Mouse (Mus musculus) midbrain, embryonic 13.5 days (tissue): ENCODE data around the gene Col4a5. TPM values are rescaled to one million over a fixed set of nuclear protein-coding genes. Genes with fewer than 3 reads are reported as not detected.

Source experiments
- ATAC-seq: fragments of 200-750 bp; cut with Nextera tagmentation; 2 replicates; pipeline ENCODE4 v1.8.0; 2017; ENCODE audit warnings: mild to moderate bottlenecking, moderate TSS enrichment, moderate library complexity
- H3K27ac ChIP-seq: fragments of 300-500 bp; sonication (generic); 2 replicates; pipeline ENCODE4 v1.5.1; 2015; ENCODE audit warnings: inconsistent platforms, mild to moderate bottlenecking, moderate library complexity
- H3K27me3 ChIP-seq: fragments of 300-500 bp; sonication (generic); 2 replicates; pipeline ENCODE4 v1.6.1; 2015; ENCODE audit warnings: mild to moderate bottlenecking, inconsistent platforms
- H3K36me3 ChIP-seq: fragments of 300-500 bp; sonication (generic); 2 replicates; pipeline ENCODE4 v1.6.1; 2015; ENCODE audit warnings: mild to moderate bottlenecking, inconsistent platforms
- H3K4me1 ChIP-seq: fragments of 300-500 bp; sonication (generic); replicated peaks from 2 replicates; pipeline ENCODE4 v1.6.1; 2015; ENCODE audit warnings: inconsistent platforms
- H3K4me2 ChIP-seq: fragments of 300-500 bp; sonication (generic); replicated peaks from 2 replicates; pipeline ENCODE4 v1.6.1; 2015; ENCODE audit warnings: moderate library complexity, mild to moderate bottlenecking, inconsistent platforms
- H3K4me3 ChIP-seq: fragments of 300-500 bp; sonication (generic); replicated peaks from 2 replicates; pipeline ENCODE4 v1.5.1; 2015; ENCODE audit warnings: mild to moderate bottlenecking, inconsistent platforms
- H3K9ac ChIP-seq: fragments of 300-500 bp; sonication (generic); replicated peaks from 2 replicates; pipeline ENCODE4 v1.6.1; 2015; ENCODE audit warnings: mild to moderate bottlenecking, inconsistent platforms
- H3K9me3 ChIP-seq: fragments of 300-500 bp; sonication (generic); 2 replicates; pipeline ENCODE4 v1.6.1; 2016; ENCODE audit warnings: mild to moderate bottlenecking, inconsistent platforms
- WGBS: fragments of 180-500 bp; shearing (Covaris S2); methylation state at CpG from one replicate; pipeline ENCODE4 v1.1.7; 2015; 5-methylcytosine and 5-hydroxymethylcytosine counted together
- polyA plus RNA-seq: library from polyadenylated mRNA; unstranded; fragments of >200 nt; fragmentation: Nextera tagmentation; extraction: Ambion mirVana; gene quantifications from 2 replicates; pipeline ENCODE4 v1.2.1, GENCODE M21; 2015

The Col4a5 gene
- polyA plus RNA-seq, 1 experiment from 2014 or later, result 8.4 TPM

DNA sequence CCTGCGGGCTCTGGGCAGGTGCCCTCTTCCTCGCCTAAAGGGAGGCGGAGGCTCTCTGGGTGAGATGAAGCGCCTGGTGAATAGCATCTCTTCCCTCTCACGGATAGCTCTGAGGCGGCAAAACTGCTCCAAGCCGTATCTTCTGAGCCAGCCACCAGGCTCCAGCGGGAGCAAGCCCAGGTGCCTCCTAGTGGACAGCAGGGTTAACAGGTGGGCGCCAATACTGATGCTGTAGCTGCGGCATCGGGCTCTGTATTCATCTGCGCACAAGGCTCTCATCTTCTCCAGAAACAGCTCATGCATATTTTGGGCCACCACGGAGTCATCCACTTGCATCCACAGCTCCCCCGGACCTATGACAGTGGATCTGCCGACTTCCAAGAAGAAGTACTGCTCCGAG is 248.8 kb downstream of the Col4a5 start:
- peaks cover 79% of the 10 kb centered on the region for H3K27me3 ChIP-seq
- H3K4me2 ChIP-seq, result peak overlapping the region; percentile 63
- 0 out of 2 replicates have a peak overlapping the region, but pooled peaks have one; percentile 44 for H3K9ac ChIP-seq
- no peaks in the 10 kb centered on the region for H3K9me3 ChIP-seq
- peaks cover 20% of the 10 kb centered on the region for H3K4me1 ChIP-seq
- 0 out of 2 replicates have a peak, but pooled peaks have one; percentile 10 for ATAC-seq
- peak overlapping the region; percentile 48 for H3K4me3 ChIP-seq
- H3K36me3 ChIP-seq, result no peaks in the 10 kb centered on the region
- 28% methylated on average over 16 of the region's 16 CpGs for WGBS
- no peak overlapping the region for H3K27ac ChIP-seq

DNA sequence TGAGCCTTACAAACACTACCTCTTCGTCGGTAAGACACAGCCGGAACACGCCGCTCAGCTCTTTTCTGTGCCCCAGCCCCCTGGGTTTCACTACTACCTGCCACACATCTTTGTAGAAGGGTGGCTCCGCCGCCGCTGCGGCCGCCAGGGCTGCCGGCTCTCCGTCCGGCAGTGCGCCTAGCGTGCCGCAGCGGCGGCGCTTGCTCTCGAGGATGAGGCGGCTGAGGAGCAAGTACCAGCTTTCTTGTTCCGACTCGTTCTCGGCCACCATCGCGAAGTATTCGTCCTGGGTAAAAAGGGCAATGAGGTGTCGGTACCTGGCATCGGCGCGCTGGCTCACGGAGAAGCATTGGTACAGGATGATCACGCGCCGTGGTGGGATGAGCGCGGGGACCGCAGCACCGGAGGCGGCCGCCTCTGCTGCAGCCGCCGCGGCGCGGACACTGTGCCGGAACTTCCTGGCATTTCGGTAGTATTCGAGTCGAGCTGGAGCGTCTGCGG is 249.3 kb downstream of the Col4a5 start:
- Histone ChIP-seq H3K36me3 (no peaks in the 10 kb centered on the region), H3K4me1 (peaks cover 20% of the 10 kb centered on the region), H3K27me3 (peaks cover 79% of the 10 kb centered on the region), H3K9me3 (no peaks in the 10 kb centered on the region), H3K4me2 (peak overlapping the region; percentile 63), H3K9ac (peak overlapping the region; percentile 44; the same call in 1 of the 2 replicates), H3K27ac (no peak overlapping the region), H3K4me3 (peak overlapping the region; percentile 48)
- ATAC-seq, result peak; percentile 18
- 29% methylated on average over 51 of the region's 52 CpGs for WGBS

DNA sequence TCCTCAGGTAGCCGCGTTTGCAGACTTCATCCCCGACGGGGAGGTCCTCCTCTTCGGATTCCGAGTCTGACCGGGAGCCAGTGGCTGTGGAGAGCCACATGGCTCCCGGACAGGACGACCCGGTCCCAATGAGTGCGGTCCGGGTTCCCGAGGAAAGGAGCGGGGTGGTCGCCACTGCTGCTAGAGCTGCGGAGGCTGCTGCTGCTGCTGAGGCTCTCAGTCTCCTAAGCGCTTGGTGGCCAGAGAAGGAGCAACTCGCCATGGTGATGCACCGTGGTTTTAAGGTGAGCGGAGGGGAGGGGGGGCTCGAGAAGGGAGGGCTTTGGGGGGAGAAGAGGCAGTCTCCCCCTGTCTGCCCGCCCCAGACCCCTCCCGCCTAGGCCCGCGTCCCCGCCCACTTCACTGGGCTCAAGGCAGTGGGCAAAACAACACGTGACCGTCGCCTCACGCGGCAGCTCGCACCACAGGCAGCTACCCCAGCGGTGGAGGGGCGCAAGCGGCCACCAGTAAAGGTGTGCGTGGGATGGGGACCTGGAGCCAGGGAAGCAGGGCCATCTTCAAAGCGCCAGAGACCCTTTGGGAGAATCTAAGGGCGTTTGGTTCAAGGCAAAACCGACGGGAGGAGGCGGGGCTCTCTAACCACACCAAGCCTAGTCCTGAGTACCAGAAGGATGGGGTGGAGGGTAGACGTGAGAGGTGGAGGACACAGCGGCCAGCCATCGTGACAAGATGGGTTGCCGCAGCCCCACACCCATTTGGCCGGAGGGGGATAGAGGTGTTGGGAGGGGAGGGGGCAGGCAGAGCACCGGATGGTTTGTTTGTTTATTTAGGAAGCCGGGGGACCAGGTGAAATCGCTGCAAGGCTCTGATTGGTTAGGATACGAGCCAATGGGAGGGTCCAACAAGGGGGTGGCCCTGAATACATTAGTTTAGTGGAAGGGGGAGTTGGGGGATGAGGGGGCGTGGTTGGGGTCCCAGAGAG is 250.0 kb downstream of the Col4a5 start, which contains the start of gene Irs4:
Gene Irs4, minus strand, starts transcription at position 327 of the 982 bp plus-strand sequence.
- Histone ChIP-seq H3K27me3 (peaks cover 77% of the 10 kb centered on the region), H3K4me3 (peak within 1 kb of the TSS; percentile 48), H3K4me1 (peaks cover 20% of the 10 kb centered on the region), H3K9ac (peak within 1 kb of the TSS; percentile 44; the same call in 1 of the 2 replicates), H3K36me3 (no peaks in the 10 kb centered on the region), H3K9me3 (no peaks in the 10 kb centered on the region), H3K27ac (no peak within 1 kb of the TSS), H3K4me2 (peak within 1 kb of the TSS; percentile 63)
- ATAC-seq, result peak; percentile 86
- WGBS, result 32% methylated on average over 48 of the region's 51 CpGs

DNA sequence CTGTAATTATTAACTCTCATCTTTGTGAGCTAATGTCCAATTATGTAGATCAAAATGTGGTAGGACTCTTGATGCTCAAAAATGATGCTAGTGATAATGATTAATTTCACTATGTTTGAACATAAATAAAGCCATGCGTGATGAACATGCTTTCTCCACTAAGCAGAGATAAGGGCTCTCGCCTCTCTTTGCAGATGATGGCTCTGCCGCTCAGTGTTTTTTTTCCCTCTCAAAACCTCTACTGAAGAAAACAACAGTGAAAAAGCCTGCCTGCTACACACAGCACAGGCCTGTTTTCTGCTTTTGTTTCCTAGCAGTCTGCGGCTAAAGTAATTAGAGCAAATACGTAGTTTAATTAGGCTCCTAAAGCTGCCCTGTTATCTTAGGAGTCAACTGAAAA is 254.4 kb downstream of the Col4a5 start:
- no peaks in the 10 kb centered on the region for H3K9me3 ChIP-seq
- H3K4me1 ChIP-seq, result no peaks in the 10 kb centered on the region
- no peak overlapping the region for H3K4me2 ChIP-seq
- no peak overlapping the region for H3K27ac ChIP-seq
- H3K4me3 ChIP-seq, result no peak overlapping the region
- 55% methylated on average over 5 of the region's 5 CpGs for WGBS
- H3K9ac ChIP-seq, result no peak overlapping the region
- no peak for ATAC-seq
- no peaks in the 10 kb centered on the region for H3K36me3 ChIP-seq
- peaks cover 37% of the 10 kb centered on the region for H3K27me3 ChIP-seq

Other genes starting within 250 kb of the Col4a5 start
- gene Col4a6, start 1.3 kb upstream of the Col4a5 start, polyA plus RNA-seq, result 1.9 and 2.6 TPM in 2 replicates
- 1.4 and 2.0 TPM in 2 replicates for gene Irs4, start 249.9 kb downstream of the Col4a5 start, polyA plus RNA-seq